Mouse (Mus musculus): Measurements from ENCODE around the gene Cab39l. TPM values are rescaled to one million over a fixed set of nuclear protein-coding genes. Genes with fewer than 3 reads are reported as not detected.
"Not testable (repeated sequence)": the region's sequence is repeated elsewhere in the genome, so short reads cannot be mapped to it uniquely, and the experiment has no call there.

Cab39l gene
- polyA plus RNA-seq, 1 experiment from 2014 or later = 23.0 TPM

GRCm38 (mm10) chr14:59605671-59606353, 165.0 kb downstream of the Cab39l start:
- H3K4me3 ChIP-seq (ENCODE audit: low read length) = no peak overlapping the region
- no peaks in the 10 kb centered on the region for H3K27me3 ChIP-seq (ENCODE audit: control insufficient read depth, insufficient read depth, low read length)
- no peaks in the 10 kb centered on the region for H3K4me1 ChIP-seq (ENCODE audit: control insufficient read depth, insufficient read depth, low read length)
- no peak overlapping the region for H3K4me2 ChIP-seq (ENCODE audit: low read depth, low read length)
- no peak for ATAC-seq (replicated peaks; ENCODE audit: extremely low read depth, insufficient read depth, low FRiP score)
- no peak overlapping the region for H3K27ac ChIP-seq (ENCODE audit: low read length)
- no peak overlapping the region for H3K9ac ChIP-seq (ENCODE audit: low read length)
- WGBS = 17% methylated on average over 5 of the region's 5 CpGs
- H3K9me3 ChIP-seq (replicated peaks; ENCODE audit: control insufficient read depth, low read length) = no peaks in the 10 kb centered on the region
- H3K36me3 ChIP-seq (ENCODE audit: control insufficient read depth, insufficient read depth) = no peaks in the 10 kb centered on the region

- H3K4me1 ChIP-seq (ENCODE audit: control insufficient read depth, insufficient read depth, low read length) = no peaks in the 10 kb centered on the region
- H3K9me3 ChIP-seq (replicated peaks; ENCODE audit: control insufficient read depth, low read length) = 0 out of 2 replicates have a peak, but pooled peaks cover under 1% of the 10 kb centered on the region
- no peaks in the 10 kb centered on the region for H3K27me3 ChIP-seq (ENCODE audit: control insufficient read depth, insufficient read depth, low read length)
- WGBS = 42% methylated on average over 3 of the region's 3 CpGs
- no peak overlapping the region for H3K4me3 ChIP-seq (ENCODE audit: low read length)
- no peaks in the 10 kb centered on the region for H3K36me3 ChIP-seq (ENCODE audit: control insufficient read depth, insufficient read depth)
- H3K4me2 ChIP-seq (ENCODE audit: low read depth, low read length) = no peak overlapping the region
- H3K27ac ChIP-seq (ENCODE audit: low read length) = no peak overlapping the region
- H3K9ac ChIP-seq (ENCODE audit: low read length) = no peak overlapping the region
- no peak for ATAC-seq (replicated peaks; ENCODE audit: extremely low read depth, insufficient read depth, low FRiP score)
Observed at GRCm38 (mm10) chr14:59607021-59607420, 166.2 kb downstream of the Cab39l start.

- Histone ChIP-seq H3K27ac (ENCODE audit: low read length) (no peak overlapping the region), H3K4me3 (ENCODE audit: low read length) (no peak overlapping the region), H3K27me3 (ENCODE audit: control insufficient read depth, insufficient read depth, low read length) (no peaks in the 10 kb centered on the region), H3K9me3 (replicated peaks; ENCODE audit: control insufficient read depth, low read length) (0 out of 2 replicates have a peak, but pooled peaks cover 2% of the 10 kb centered on the region), H3K4me2 (ENCODE audit: low read depth, low read length) (no peak overlapping the region), H3K4me1 (ENCODE audit: control insufficient read depth, insufficient read depth, low read length) (no peaks in the 10 kb centered on the region), H3K36me3 (ENCODE audit: control insufficient read depth, insufficient read depth) (no peaks in the 10 kb centered on the region), H3K9ac (ENCODE audit: low read length) (no peak overlapping the region)
- ATAC-seq (replicated peaks; ENCODE audit: extremely low read depth, insufficient read depth, low FRiP score) = no peak
- 56% methylated on average over 14 of the region's 14 CpGs for WGBS
Observed at GRCm38 (mm10) chr14:59612920-59613625, 172.3 kb downstream of the Cab39l start.

- 72% methylated on average over 3 of the region's 3 CpGs for WGBS
- not testable (repeated sequence) for H3K36me3 ChIP-seq (ENCODE audit: control insufficient read depth, insufficient read depth); H3K4me1 ChIP-seq (ENCODE audit: control insufficient read depth, insufficient read depth, low read length); H3K4me2 ChIP-seq (ENCODE audit: low read depth, low read length); H3K9ac ChIP-seq (ENCODE audit: low read length); H3K27ac ChIP-seq (ENCODE audit: low read length); H3K27me3 ChIP-seq (ENCODE audit: control insufficient read depth, insufficient read depth, low read length); H3K4me3 ChIP-seq (ENCODE audit: low read length); ATAC-seq (replicated peaks; ENCODE audit: extremely low read depth, insufficient read depth, low FRiP score); H3K9me3 ChIP-seq (replicated peaks; ENCODE audit: control insufficient read depth, low read length)
Observed at GRCm38 (mm10) chr14:59614149-59614548, 173.4 kb downstream of the Cab39l start.

GRCm38 (mm10) chr14:59616802-59617201, 176.0 kb downstream of the Cab39l start:
- no peak for ATAC-seq (replicated peaks; ENCODE audit: extremely low read depth, insufficient read depth, low FRiP score)
- H3K27me3 ChIP-seq (ENCODE audit: control insufficient read depth, insufficient read depth, low read length) = no peaks in the 10 kb centered on the region
- H3K4me3 ChIP-seq (ENCODE audit: low read length) = no peak overlapping the region
- H3K9me3 ChIP-seq (replicated peaks; ENCODE audit: control insufficient read depth, low read length) = 0 out of 2 replicates have a peak, but pooled peaks cover 2% of the 10 kb centered on the region
- no peaks in the 10 kb centered on the region for H3K36me3 ChIP-seq (ENCODE audit: control insufficient read depth, insufficient read depth)
- no peaks in the 10 kb centered on the region for H3K4me1 ChIP-seq (ENCODE audit: control insufficient read depth, insufficient read depth, low read length)
- H3K4me2 ChIP-seq (ENCODE audit: low read depth, low read length) = no peak overlapping the region
- 79% methylated on average over 7 of the region's 7 CpGs for WGBS
- no peak overlapping the region for H3K9ac ChIP-seq (ENCODE audit: low read length)
- no peak overlapping the region for H3K27ac ChIP-seq (ENCODE audit: low read length)

GRCm38 (mm10) chr14:59624326-59624885, 183.6 kb downstream of the Cab39l start:
- peaks cover 17% of the 10 kb centered on the region for H3K27me3 ChIP-seq (ENCODE audit: control insufficient read depth, insufficient read depth, low read length)
- no peak overlapping the region for H3K9ac ChIP-seq (ENCODE audit: low read length)
- no peaks in the 10 kb centered on the region for H3K36me3 ChIP-seq (ENCODE audit: control insufficient read depth, insufficient read depth)
- peak overlapping the region; percentile 66; the same call in 1 of the 2 replicates for H3K4me3 ChIP-seq (ENCODE audit: low read length)
- H3K4me2 ChIP-seq (ENCODE audit: low read depth, low read length) = peak overlapping the region; percentile 87; the same call in 1 of the 2 replicates
- ATAC-seq (replicated peaks; ENCODE audit: extremely low read depth, insufficient read depth, low FRiP score) = no peak
- H3K27ac ChIP-seq (ENCODE audit: low read length) = no peak overlapping the region
- WGBS = 49% methylated on average over 9 of the region's 9 CpGs
- peaks cover 11% of the 10 kb centered on the region for H3K4me1 ChIP-seq (ENCODE audit: control insufficient read depth, insufficient read depth, low read length)
- no peaks in the 10 kb centered on the region for H3K9me3 ChIP-seq (replicated peaks; ENCODE audit: control insufficient read depth, low read length)

GRCm38 (mm10) chr14:59625158-59625805, 184.5 kb downstream of the Cab39l start, which contains the start of gene Shisa2:
TSS of gene Shisa2 (plus strand) at chr14:59625308.
- peaks cover 11% of the 10 kb centered on the region for H3K4me1 ChIP-seq (ENCODE audit: control insufficient read depth, insufficient read depth, low read length)
- under 1% methylated on average over 65 of the region's 65 CpGs for WGBS
- peak; percentile 89 for ATAC-seq (replicated peaks; ENCODE audit: extremely low read depth, insufficient read depth, low FRiP score)
- H3K4me3 ChIP-seq (ENCODE audit: low read length) = peak within 1 kb of the TSS; percentile 66
- H3K36me3 ChIP-seq (ENCODE audit: control insufficient read depth, insufficient read depth) = no peaks in the 10 kb centered on the region
- peaks cover 17% of the 10 kb centered on the region for H3K27me3 ChIP-seq (ENCODE audit: control insufficient read depth, insufficient read depth, low read length)
- H3K4me2 ChIP-seq (ENCODE audit: low read depth, low read length) = peak within 1 kb of the TSS; percentile 87
- peak within 1 kb of the TSS; percentile 74 for H3K27ac ChIP-seq (ENCODE audit: low read length)
- H3K9ac ChIP-seq (ENCODE audit: low read length) = peak within 1 kb of the TSS; percentile 69
- H3K9me3 ChIP-seq (replicated peaks; ENCODE audit: control insufficient read depth, low read length) = no peaks in the 10 kb centered on the region

GRCm38 (mm10) chr14:59625806-59626364, 185.1 kb downstream of the Cab39l start:
- Histone ChIP-seq H3K9me3 (replicated peaks; ENCODE audit: control insufficient read depth, low read length) (no peaks in the 10 kb centered on the region), H3K9ac (ENCODE audit: low read length) (peak overlapping the region; percentile 69), H3K4me2 (ENCODE audit: low read depth, low read length) (peak overlapping the region; percentile 87), H3K4me3 (ENCODE audit: low read length) (peak overlapping the region; percentile 66), H3K36me3 (ENCODE audit: control insufficient read depth, insufficient read depth) (no peaks in the 10 kb centered on the region), H3K4me1 (ENCODE audit: control insufficient read depth, insufficient read depth, low read length) (peaks cover 11% of the 10 kb centered on the region), H3K27ac (ENCODE audit: low read length) (peak overlapping the region; percentile 74), H3K27me3 (ENCODE audit: control insufficient read depth, insufficient read depth, low read length) (peaks cover 17% of the 10 kb centered on the region)
- under 1% methylated on average over 51 of the region's 51 CpGs for WGBS
- ATAC-seq (replicated peaks; ENCODE audit: extremely low read depth, insufficient read depth, low FRiP score) = peak; percentile 52

Data from heart, embryonic 16.5 days (tissue).